Mouse (Mus musculus) brain, embryonic 14.5 days (tissue): ENCODE results near the gene Mcoln2.

ENCODE experiments used
- CTCF ChIP-seq: fragments of 200-500 bp; IDR thresholded peaks from 2 replicates; pipeline ENCODE4 v1.5.1; 2012; ENCODE audit warnings: inconsistent platforms, mild to moderate bottlenecking, moderate library complexity, borderline replicate concordance; ENCODE audit not compliant: insufficient read depth, insufficient read length; ENCODE audit errors: extremely low read depth
- POLR2A ChIP-seq: fragments of 200-500 bp; IDR thresholded peaks from 2 replicates; pipeline ENCODE4 v1.6.1; 2012; ENCODE audit warnings: mild to moderate bottlenecking, inconsistent platforms, borderline replicate concordance; ENCODE audit not compliant: poor library complexity, insufficient read depth, insufficient read length, severe bottlenecking; ENCODE audit errors: extremely low read depth

- TF ChIP-seq CTCF (no peak), POLR2A (no peak)
Observed at GRCm38 (mm10) chr3:146196301-146196700, 46.7 kb downstream of the Mcoln2 start.
